In the genomic region with DNA sequence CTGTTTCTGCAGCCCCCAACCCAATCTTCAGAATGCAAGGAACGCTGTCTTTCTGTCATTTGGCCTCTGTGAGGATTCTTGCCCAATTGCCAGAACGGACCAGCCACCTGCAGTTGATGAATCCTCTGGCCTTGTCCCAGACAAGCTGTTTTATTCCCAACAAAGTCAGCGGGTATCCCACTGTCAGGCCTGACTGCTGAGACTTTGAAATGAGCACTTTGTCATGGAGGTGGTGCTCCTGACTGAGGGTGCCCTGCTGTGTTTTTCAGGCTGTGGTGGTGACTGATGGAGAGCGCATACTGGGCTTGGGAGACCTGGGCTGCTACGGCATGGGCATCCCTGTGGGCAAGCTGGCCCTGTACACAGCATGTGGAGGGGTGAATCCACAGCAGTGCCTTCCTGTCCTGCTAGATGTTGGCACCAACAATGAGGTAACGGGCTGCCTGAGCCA, we compare ENCODE assay signal across 9 mouse cellular contexts.
A peak's percentile ranks its signal among the peaks of the same experiment; 100 is the strongest.
DNase-seq lines count a peak whose midpoint lies in the region; ATAC-seq and TF ChIP-seq lines count a peak whose summit lies in the region.
"Had no signal": no experiment of that assay in that cellular context is flagged by ENCODE, and none has a peak within 500 bp of the region (broad histone marks: within the 10 kb centered on the region; RNA-seq: fewer than 3 reads in every experiment).

No protein-coding gene starts in this region.

- peak overlapping the region; percentile 0; the same call in 1 of the 2 replicates for H3K27ac ChIP-seq in embryonic facial prominence, embryonic 13.5 days
- H3K27ac ChIP-seq in limb, embryonic 14.5 days (replicated peaks; ENCODE audit: low read depth, low read length) = no peak overlapping the region
- no peak overlapping the region for H3K27ac ChIP-seq in kidney, embryonic 16.5 days (ENCODE audit: low read length)

- no peak overlapping the region for H3K4me3 ChIP-seq in embryonic facial prominence, embryonic 13.5 days
- no peak overlapping the region for H3K4me3 ChIP-seq in limb, embryonic 14.5 days (replicated peaks; ENCODE audit: low read length)
- H3K4me3 ChIP-seq in kidney, embryonic 16.5 days (ENCODE audit: low read length) = no peak overlapping the region

- no peak for TF ChIP-seq POLR2A in limb, embryonic 14.5 days (IDR thresholded peaks at IDR 0.05; ENCODE audit: borderline replicate concordance, extremely low read depth, insufficient read depth, insufficient read length)

- no peaks in the 10 kb centered on the region for H3K27me3 ChIP-seq in embryonic facial prominence, embryonic 13.5 days
- no peaks in the 10 kb centered on the region for H3K27me3 ChIP-seq in limb, embryonic 14.5 days (ENCODE audit: control insufficient read depth, insufficient read depth, low read length)
- no peaks in the 10 kb centered on the region for H3K27me3 ChIP-seq in kidney, embryonic 16.5 days (ENCODE audit: insufficient read depth, low read length)

- no peak overlapping the region for H3K4me2 ChIP-seq in embryonic facial prominence, embryonic 13.5 days
- no peak overlapping the region for H3K4me2 ChIP-seq in limb, embryonic 14.5 days (replicated peaks; ENCODE audit: low read depth, low read length, severe bottlenecking)
- no peak overlapping the region for H3K4me2 ChIP-seq in kidney, embryonic 16.5 days (replicated peaks; ENCODE audit: low read depth, low read length)
- H3K4me2 ChIP-seq: lung, embryonic 14.5 days had no signal

- peaks cover 30% of the 10 kb centered on the region for H3K4me1 ChIP-seq in embryonic facial prominence, embryonic 13.5 days
- peaks cover 12% of the 10 kb centered on the region for H3K4me1 ChIP-seq in limb, embryonic 14.5 days (ENCODE audit: control insufficient read depth, insufficient read depth, low read length)
- no peaks in the 10 kb centered on the region for H3K4me1 ChIP-seq in kidney, embryonic 16.5 days (ENCODE audit: insufficient read depth, low read length)

- peak; percentile 25 to 34 for DNase-seq in right cerebral cortex, postnatal 10 days (ENCODE audit: low spot score in 2 of 2)
- no peak for DNase-seq in right cerebral cortex, postnatal 25 days
- DNase-seq in limb, embryonic 14.5 days (ENCODE audit: low spot score) = no peak
- DNase-seq in thymus, postnatal 4 days = no peak
- no peak for DNase-seq in right cerebral cortex, postnatal 36 days (ENCODE audit: low spot score in 2 of 2)
- DNase-seq: lung, embryonic 14.5 days; spleen, adult 18-20 months had no signal

- no peak for ATAC-seq in embryonic facial prominence, embryonic 13.5 days (ENCODE audit: insufficient number of reproducible peaks, insufficient read depth, low FRiP score, low TSS enrichment, low read depth)
- peak; percentile 50; the same call in 1 of the 2 replicates for ATAC-seq in limb, embryonic 14.5 days (ENCODE audit: low FRiP score, low read depth)
- ATAC-seq in kidney, embryonic 16.5 days (ENCODE audit: low FRiP score, low TSS enrichment) = no peak

- no peaks in the 10 kb centered on the region for H3K36me3 ChIP-seq in embryonic facial prominence, embryonic 13.5 days
- no peaks in the 10 kb centered on the region for H3K36me3 ChIP-seq in limb, embryonic 14.5 days (ENCODE audit: control insufficient read depth, insufficient read depth, low read length)
- H3K36me3 ChIP-seq in kidney, embryonic 16.5 days (ENCODE audit: insufficient read depth, low read length) = no peaks in the 10 kb centered on the region

- 28% methylated on average over 6 of the region's 6 CpGs for WGBS in embryonic facial prominence, embryonic 13.5 days
- WGBS in limb, embryonic 14.5 days = 30% methylated on average over 6 of the region's 6 CpGs
- 51% methylated on average over 6 of the region's 6 CpGs for WGBS in kidney, embryonic 16.5 days

- no peak overlapping the region for H3K9ac ChIP-seq in embryonic facial prominence, embryonic 13.5 days
- H3K9ac ChIP-seq in limb, embryonic 14.5 days (ENCODE audit: low read depth, low read length, severe bottlenecking) = no peak overlapping the region
- H3K9ac ChIP-seq in kidney, embryonic 16.5 days (replicated peaks; ENCODE audit: low read length) = no peak overlapping the region
- H3K9ac ChIP-seq: lung, embryonic 14.5 days had no signal

- no peaks in the 10 kb centered on the region for H3K9me3 ChIP-seq in embryonic facial prominence, embryonic 13.5 days
- H3K9me3 ChIP-seq in limb, embryonic 14.5 days (ENCODE audit: control insufficient read depth, low read length) = no peaks in the 10 kb centered on the region; the same call in 1 of the 2 replicates
- H3K9me3 ChIP-seq in kidney, embryonic 16.5 days (ENCODE audit: low read length) = 0 out of 2 replicates have a peak, but pooled peaks cover 2% of the 10 kb centered on the region

Comparison
In these comparisons a context has a peak if more than half of its experiments do, and no peak if none do; other contexts are left out.
1. DNase-seq: peak in right cerebral cortex, postnatal 10 days (2 of 2); none in right cerebral cortex, postnatal 25 days (single experiment), limb, embryonic 14.5 days (single experiment), thymus, postnatal 4 days (single experiment) and right cerebral cortex, postnatal 36 days (0 of 2).